Mouse (Mus musculus) Patski (cell line): ENCODE data around the gene Spata31d1d. TPM values are rescaled to one million over a fixed set of nuclear protein-coding genes. Genes with fewer than 3 reads are reported as not detected.
A peak's percentile ranks its signal among the peaks of the same experiment; 100 is the strongest.

Experiments
- ATAC-seq: fragments of 100-300 bp; one replicate; pipeline ENCODE4 v1.8.0; 2021
- CTCF ChIA-PET: fragments of 350-600 bp; sonication (Branson Sonifier 250); formaldehyde crosslinking; loops from one replicate; lab custom pipeline; 2022; ENCODE audit warnings: inconsistent platforms; lab: Charles Lee
- POLR2A ChIA-PET: fragments of 350-600 bp; sonication (Branson Sonifier 250); formaldehyde crosslinking; loops from one replicate; lab custom pipeline; 2022; ENCODE audit warnings: antibody characterized with exemption, inconsistent platforms; lab: Charles Lee
- DNase-seq: peaks from one replicate; pipeline ENCODE4 v3.0.0-alpha.2; 2011; ENCODE audit warnings: low read depth, low spot score
- H3K27me3 ChIP-seq: fragments of 371-371 bp; one replicate; pipeline ENCODE4 v1.5.1; 2021
- CTCF ChIP-seq: fragments of 100-300 bp; IDR thresholded peaks from one replicate; pipeline ENCODE4 v1.5.1; 2021
- in situ Hi-C: fragments of 300-500 bp; cut with MboI; formaldehyde crosslinking; loops from 3 replicates; pipeline ENCODE4 v1.11.1; 2018; ENCODE audit warnings: low pct_unique_long_range_greater_than_20kb, mixed read lengths
- polyA plus RNA-seq: library from polyadenylated mRNA; unstranded; gene quantifications from one replicate; pipeline ENCODE4 v1.2.3, GENCODE M21; 2021

Spata31d1d gene
- polyA plus RNA-seq, 1 experiment from 2014 or later, result not detected

DNA sequence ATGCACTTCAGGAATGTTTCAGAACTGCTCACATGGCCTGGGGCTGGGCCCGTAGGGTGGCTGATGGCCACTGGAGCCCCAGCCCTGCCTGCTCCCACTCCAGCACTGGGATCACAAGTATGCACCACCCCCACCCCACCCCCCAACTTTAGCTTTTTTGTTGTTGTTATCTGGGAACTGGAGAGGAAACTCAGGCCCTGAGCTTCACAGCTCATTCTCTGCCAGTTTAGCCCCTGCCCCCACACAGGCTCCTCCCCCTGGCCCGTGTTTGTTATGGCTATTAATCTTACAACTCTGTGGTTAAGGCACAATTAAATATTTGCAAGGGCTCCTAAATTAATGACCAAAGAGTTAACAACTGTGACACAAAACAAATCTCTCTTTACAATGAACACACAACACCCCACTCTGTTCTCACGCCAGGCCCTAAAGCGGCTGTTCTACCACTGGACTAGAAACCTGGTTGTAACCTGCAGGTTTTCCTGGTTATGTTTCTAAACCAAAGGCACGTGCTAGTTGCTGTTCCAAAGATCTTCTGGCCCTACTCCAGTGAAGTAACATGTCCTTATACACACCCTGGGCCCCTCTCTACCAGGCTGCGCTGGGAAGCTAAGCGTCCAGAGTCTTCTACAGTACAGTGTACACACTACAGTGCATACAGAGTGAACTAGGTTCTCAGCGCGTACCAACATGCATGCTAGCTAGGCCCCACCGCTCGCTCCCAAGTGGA, 35.4 kb upstream of the Spata31d1d start:
- DNase-seq (no peak), ATAC-seq (no peak)
- CTCF ChIA-PET, result interaction anchor here (1.5 to 2.0 kb wide), 2 partner anchors 9 to 23 kb away, joined by 4 to 5 read pairs; no protein-coding TSS in a partner anchor
- in situ Hi-C loops, result no loop called here
- no peak for TF ChIP-seq CTCF
- no peaks in the 10 kb centered on the region for H3K27me3 ChIP-seq
- POLR2A ChIA-PET, result interaction anchor here (0.6 to 1.4 kb wide), 4 partner anchors 10 to 57 kb away, joined by 3 read pairs; no protein-coding TSS in a partner anchor

DNA sequence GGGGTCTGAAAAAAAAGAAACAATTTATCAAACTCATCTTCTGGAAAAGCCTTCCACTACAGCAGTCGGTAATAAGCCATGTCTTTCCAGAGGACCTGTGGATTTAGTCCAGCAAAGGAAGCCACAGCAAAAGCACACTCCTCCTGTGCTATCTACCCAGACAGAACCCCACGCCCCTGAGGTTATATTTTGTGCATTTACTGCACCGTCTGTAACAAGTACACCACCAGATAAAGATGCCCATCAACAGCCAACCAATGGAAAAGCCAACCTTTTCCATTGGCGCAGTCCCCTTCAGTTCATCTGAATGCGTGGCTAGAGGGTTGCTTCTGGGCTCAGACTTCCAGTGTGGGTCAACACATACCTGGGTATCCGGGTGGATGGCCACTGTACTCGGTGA, 31.2 kb upstream of the Spata31d1d start:
- in situ Hi-C loops, result no loop called here
- POLR2A ChIA-PET, result no interaction called here
- ATAC-seq (no peak), DNase-seq (no peak)
- CTCF ChIA-PET, result interaction anchor here (1.6 kb wide), 1 partner anchor 29 kb away, joined by 3 read pairs; no protein-coding TSS in a partner anchor
- no peaks in the 10 kb centered on the region for H3K27me3 ChIP-seq
- no peak for TF ChIP-seq CTCF

DNA sequence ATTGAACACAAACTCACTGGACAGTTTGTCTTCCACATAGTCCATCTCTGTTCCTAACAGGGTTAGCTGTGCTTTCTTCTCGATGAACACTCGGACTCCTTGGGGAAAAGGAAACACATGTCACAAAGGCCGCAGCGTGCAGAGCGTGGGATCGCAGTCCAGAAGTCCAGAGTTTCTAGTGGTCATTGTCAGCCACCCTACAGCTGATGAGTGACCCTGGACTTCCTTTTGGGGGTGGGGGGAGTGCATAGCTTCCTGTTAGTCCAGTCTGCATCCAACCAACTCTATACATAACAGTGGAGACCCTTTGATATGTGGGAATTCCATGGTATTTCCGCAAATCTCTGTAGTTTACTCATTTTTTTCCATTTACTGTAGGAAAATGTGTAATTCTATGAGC, 25.4 kb upstream of the Spata31d1d start:
- ATAC-seq (no peak), DNase-seq (no peak)
- no peaks in the 10 kb centered on the region for H3K27me3 ChIP-seq
- no peak for TF ChIP-seq CTCF
- POLR2A ChIA-PET, result interaction anchor here (0.7 to 1.4 kb wide), 3 partner anchors 9 to 29 kb away, joined by 3 to 4 read pairs (median 3); no protein-coding TSS in a partner anchor
- CTCF ChIA-PET, result interaction anchor here (0.7 to 1.8 kb wide), 3 partner anchors 9 to 555 kb away, joined by 3 to 5 read pairs (median 5); no protein-coding TSS in a partner anchor
- in situ Hi-C loops, result no loop called here

DNA sequence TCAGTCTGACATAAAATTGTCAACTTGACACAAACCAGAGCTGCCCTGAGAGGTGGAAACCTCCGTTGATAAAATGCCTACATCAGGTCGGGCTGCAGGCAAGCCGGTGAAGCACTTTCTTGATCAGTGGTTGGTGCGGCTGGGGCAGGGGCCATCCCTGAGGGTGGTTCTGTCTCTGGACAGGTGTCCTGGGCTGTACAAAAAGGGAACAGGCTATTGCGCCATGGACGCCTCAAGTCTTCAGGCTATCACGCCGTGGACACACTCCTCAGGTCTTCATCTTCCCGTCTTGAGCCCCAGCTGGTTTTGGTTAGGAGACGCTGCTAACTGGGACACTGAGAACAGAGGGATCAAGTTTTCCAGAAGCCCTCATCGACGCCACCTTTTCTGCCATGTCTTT, 18.8 kb upstream of the Spata31d1d start:
- ChIA-PET POLR2A (interaction anchor here (0.7 kb wide), 1 partner anchor 999 kb away, joined by 4 read pairs; no protein-coding TSS in a partner anchor), CTCF (no interaction called here)
- no peaks in the 10 kb centered on the region for H3K27me3 ChIP-seq
- ATAC-seq (no peak), DNase-seq (no peak)
- in situ Hi-C loops, result no loop called here
- TF ChIP-seq CTCF, result no peak

DNA sequence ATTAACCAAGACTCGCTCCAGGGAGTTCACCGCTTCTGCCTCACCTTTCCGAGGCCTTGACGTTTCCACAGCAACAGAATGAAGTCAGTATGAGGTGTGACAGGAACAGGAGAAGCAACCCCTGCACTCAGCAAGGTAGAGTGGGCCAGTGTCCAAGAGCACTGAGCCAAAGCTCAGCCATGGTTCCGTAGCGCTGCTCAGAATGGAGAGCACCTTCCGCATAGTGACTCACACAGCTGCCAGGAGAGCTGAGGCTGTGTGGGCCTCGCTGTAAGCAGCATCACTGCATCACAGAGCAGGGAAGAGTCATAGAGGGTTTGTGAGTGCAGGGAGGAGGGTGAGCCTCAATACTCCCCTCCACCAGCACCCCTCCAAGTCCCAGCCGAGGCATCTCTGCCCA, 15.2 kb upstream of the Spata31d1d start, which contains the start of gene 1700014D04Rik:
Gene 1700014D04Rik, minus strand, starts transcription at position 42 of the 400 bp plus-strand sequence.
- no peak for DNase-seq
- in situ Hi-C loops, result no loop called here
- ChIA-PET POLR2A (no interaction called here), CTCF (interaction anchor here (3.4 kb wide), 1 partner anchor 18 kb away, joined by 14 read pairs; no protein-coding TSS in a partner anchor)
- TF ChIP-seq CTCF, result no peak
- no peaks in the 10 kb centered on the region for H3K27me3 ChIP-seq
- peak; percentile 87 for ATAC-seq

GRCm38 (mm10) chr13:59746164-59746563, 14.6 kb upstream of the Spata31d1d start:
- in situ Hi-C loops, result no loop called here
- H3K27me3 ChIP-seq, result no peaks in the 10 kb centered on the region
- TF ChIP-seq CTCF, result no peak
- ChIA-PET CTCF (interaction anchor here (3.4 kb wide), 1 partner anchor 18 kb away, joined by 14 read pairs; no protein-coding TSS in a partner anchor), POLR2A (no interaction called here)
- ATAC-seq, result no peak
- DNase-seq, result no peak

DNA sequence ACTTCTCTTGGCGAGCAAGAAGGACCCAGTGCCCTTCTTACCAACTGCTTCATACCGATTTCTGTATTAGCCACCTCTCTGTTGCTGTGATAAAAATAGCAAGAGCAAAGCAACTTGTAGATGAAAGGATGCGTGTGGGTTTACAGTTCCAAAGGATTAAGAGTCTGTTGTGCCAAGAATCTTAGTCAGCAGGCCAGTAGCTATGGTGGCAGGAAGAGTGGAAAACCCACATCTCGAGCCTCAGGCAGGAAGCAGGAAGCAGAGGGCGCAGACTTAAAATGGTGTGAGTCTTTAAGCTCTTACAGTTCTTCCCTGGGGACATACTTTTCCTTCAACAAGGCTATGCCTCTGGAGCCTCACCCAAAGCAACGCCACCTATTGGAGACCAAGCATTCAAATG, 13.9 kb upstream of the Spata31d1d start:
- ChIA-PET CTCF (interaction anchor here (3.4 kb wide), 1 partner anchor 17 kb away, joined by 14 read pairs; no protein-coding TSS in a partner anchor), POLR2A (interaction anchor here (1.0 kb wide), 1 partner anchor 12 kb away, joined by 4 read pairs; no protein-coding TSS in a partner anchor)
- no peak for DNase-seq
- ATAC-seq, result no peak
- TF ChIP-seq CTCF, result no peak
- in situ Hi-C loops, result no loop called here
- no peaks in the 10 kb centered on the region for H3K27me3 ChIP-seq

DNA sequence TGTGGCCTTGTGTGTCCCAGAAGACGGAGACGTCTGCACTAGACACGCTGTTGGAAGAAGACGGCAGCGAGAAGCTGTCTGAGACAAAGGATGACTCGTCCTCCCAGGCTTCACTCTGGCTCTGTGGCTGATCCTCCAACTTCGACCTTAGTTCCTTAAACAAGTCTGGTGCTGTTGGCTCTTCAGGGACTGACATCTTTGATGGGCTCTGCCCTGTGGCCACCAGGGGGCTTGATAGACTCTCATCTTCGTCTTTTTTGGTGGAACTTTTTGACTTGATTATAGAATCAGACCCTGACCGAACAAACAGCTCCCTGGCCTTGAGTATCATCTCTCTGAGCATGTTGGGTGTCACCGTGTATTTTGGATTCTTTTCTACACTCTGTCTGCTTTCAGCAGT, 10.1 kb upstream of the Spata31d1d start:
- TF ChIP-seq CTCF, result no peak
- DNase-seq, result no peak
- H3K27me3 ChIP-seq, result no peaks in the 10 kb centered on the region
- ChIA-PET POLR2A (no interaction called here), CTCF (interaction anchor here (1.6 kb wide), 1 partner anchor 12 kb away, joined by 5 read pairs; no protein-coding TSS in a partner anchor)
- in situ Hi-C loops, result no loop called here
- ATAC-seq, result no peak

DNA sequence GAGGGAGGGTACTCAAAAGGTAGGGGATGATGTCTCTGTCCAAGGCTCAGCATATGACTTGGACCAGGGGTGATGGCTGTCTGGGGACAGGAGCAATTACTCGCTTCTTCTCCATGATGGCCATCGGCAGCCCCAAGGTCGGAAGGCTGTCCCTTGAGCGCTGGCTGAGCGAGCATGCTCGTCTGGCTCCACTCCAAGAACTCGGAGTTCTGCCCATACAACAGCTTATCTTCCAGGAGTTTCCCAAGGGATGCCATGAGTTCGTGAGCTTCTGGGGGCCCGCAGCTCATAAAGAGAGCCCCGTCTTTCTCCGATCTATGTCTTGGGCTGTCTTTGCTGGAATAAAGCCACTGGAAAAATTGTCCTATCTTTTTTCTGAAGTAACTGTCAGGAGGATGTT, 9.5 kb upstream of the Spata31d1d start:
- in situ Hi-C loops, result no loop called here
- ChIA-PET CTCF (interaction anchor here (1.2 to 1.6 kb wide), 2 partner anchors 9 to 12 kb away, joined by 5 read pairs; partner anchors contain the start of gene Spata31d1d), POLR2A (no interaction called here)
- ATAC-seq, result no peak
- TF ChIP-seq CTCF, result no peak
- no peak for DNase-seq
- H3K27me3 ChIP-seq, result no peaks in the 10 kb centered on the region

GRCm38 (mm10) chr13:59739397-59739796, 7.8 kb upstream of the Spata31d1d start:
- CTCF ChIA-PET, result interaction anchor here (1.3 kb wide), 1 partner anchor 10 kb away, joined by 4 read pairs; no protein-coding TSS in a partner anchor
- POLR2A ChIA-PET, result no interaction called here
- DNase-seq (no peak), ATAC-seq (no peak)
- in situ Hi-C loops, result no loop called here
- no peak for TF ChIP-seq CTCF
- no peaks in the 10 kb centered on the region for H3K27me3 ChIP-seq

DNA sequence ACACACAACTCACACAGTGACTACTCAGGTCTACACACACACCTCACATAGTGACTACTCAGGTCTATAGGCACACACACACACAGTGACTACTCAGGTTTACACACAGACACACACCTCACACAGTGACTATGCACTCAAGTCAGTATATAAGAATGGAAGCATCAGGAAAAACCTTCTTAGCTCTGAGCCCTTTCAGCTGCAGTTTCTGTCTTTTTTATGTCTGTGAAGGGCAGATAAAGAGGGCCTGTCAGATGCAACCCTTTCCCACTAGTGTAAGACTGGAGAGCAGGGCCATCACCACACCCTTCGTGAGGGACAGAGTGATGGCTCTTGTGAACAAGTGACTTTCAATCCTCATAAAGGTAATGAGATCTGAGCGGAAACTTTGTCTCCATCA, 6.9 kb upstream of the Spata31d1d start:
- ChIA-PET CTCF (no interaction called here), POLR2A (no interaction called here)
- DNase-seq, result no peak
- no peak for ATAC-seq
- in situ Hi-C loops, result no loop called here
- no peak for TF ChIP-seq CTCF
- H3K27me3 ChIP-seq, result no peaks in the 10 kb centered on the region
